Mouse (Mus musculus) spleen, adult 18-20 months (tissue): ENCODE results near the gene Veph1.

Source experiments
- DNase-seq, 2 experiments: peaks; one replicate each; pipeline ENCODE4 v3.0.0; 2022; ENCODE audit warnings: mixed read lengths in 2 of 2

Veph1 gene

DNA sequence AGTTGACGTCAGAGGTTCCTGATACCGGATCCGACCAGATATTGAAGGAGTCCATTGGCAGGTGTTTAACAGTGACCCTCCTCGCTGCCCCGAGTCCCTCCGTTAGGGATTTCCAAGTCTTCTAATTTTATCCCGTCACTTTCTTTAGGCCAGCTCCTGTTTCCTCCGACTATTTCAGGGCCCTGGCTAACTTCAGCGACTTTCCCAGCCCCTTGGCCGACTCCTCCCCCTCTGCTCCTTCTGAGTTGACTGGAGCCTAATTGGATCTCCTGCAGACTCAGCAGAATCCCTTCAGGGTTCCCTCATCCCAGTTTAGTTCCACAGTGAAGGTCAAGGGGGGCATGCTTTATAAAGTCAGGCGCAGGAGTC lies 75.4 kb downstream of the Veph1 start:
- no peak for DNase-seq

DNA sequence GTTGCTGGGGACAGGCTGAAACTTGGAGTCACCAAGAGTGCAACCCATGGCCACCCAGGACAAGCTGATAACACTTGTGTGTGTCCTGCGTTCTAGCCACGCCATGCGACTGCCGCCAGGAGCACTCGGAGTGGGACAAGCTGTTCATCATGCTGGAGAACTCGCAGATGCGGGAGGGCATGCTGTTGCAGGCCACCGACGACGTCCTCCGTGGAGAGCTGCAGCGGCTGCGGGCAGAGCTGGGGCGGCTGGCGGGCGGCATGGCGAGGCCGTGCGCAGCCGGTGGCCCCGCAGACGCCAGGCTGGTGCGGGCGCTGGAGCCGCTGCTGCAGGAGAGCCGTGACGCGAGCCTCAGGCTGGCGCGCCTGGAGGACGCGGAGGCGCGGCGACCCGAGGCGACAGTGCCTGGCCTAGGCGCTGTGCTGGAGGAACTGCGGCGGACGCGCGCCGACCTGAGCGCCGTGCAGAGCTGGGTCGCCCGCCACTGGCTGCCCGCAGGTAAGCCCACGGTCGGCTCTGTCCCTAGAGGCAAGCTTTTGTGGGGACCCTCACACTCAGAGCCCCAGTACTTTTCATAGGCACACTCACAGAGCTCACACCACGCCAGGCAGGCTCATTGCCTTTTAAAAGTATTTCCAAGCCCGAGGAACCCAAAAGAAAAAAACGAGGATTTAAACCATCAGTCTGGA lies 75.9 kb downstream of the Veph1 start:
- DNase-seq: no peak

DNA sequence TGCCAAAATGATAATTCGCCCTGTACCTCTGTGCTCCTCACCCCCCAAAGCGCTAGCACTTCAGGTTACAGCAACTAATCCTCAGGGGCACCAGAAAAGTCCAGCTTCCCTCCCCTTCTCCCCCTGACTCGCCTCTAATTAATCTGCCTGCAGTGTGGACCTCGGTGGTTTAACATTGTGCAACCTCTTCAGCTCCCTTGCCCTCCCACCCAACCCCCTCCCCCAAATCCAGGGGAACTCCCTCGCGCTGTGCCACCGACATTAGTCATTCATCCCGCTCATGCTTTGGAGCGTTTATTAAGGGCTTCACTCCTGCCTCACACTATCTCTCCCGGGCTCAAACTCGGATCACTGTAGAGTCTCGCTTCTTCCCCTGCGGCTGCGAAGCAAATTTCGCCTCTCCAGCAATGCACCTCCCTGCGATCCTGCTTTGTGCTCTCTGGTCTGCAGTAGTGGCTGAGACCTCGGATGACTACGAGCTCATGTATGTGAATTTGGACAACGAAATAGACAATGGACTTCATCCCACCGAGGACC lies 76.9 kb downstream of the Veph1 start, which contains the start of gene Ptx3:
TSS of gene Ptx3 (plus strand) at position 256 of the 537 bp plus-strand sequence.
- no peak for DNase-seq

DNA sequence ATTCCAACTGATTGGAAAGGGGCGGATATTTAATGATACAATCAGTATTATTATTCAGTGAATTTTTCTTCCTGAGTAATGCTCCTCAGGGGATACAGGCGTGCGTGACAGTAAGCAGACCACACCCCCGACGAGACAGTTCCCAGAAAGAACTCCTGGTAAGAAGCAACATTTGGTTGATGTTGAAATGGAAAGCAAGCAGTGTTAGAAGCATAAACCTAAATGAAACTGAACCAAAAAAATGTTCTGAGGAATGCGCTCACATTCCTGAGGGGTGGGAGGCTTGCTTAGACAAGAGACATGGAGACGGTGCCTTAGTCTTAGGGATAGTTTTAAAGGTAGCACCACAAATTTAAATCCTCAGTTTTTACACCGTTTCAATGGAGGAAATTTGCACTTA lies 80.9 kb downstream of the Veph1 start:
- DNase-seq: no peak

DNA sequence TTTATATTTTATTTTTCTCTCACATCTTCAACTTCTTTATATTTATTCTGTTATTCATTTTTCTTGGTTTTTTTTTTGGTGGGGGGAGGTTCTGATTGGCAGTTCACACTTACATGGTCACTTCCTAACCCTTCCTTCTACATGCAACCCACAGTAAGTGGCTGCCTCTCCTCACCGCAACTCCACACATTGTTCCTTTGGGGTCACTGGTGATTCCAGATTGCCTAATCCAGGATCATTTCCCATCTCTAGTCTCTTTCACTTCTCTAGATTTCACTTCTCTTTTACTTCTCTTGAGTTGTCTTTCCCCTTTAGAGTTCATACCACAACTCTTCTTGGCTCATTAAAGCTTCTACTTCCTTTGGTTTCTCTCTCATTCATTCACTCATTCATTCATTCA lies 83.1 kb downstream of the Veph1 start:
- DNase-seq: no peak

DNA sequence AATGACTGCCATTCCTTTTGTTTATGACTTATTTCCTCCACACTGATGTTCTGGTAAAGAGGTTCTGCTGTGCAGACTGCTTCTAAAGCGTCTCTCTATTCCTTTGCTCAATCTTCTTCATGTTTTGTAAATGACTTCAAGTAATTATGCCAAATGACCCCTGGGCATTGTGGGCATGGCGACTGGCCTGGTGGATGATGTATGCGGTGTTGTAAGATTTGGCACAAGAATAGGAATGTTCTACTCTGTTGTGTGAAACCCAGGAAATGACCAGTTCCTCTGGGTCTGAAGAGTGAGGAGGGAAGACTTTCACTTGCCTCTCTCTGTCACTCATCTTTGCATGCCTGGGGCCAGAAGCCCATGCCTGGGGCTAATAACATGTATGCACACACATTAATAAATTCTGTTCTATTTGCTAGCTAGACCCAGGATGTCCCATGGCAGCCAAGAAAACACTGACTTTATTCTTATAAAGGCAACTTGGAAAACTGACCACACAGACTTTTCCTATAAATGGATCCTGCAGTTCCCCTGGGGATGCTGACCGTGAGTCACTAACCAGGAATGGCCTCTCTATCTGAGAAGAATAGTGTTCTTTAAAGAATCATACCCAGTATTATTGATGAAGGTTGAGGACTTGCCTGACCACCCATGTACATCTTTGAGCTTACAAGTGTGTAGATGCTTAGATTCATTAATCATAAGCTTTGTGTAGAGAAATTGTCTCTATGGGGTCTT lies 87.6 kb downstream of the Veph1 start:
- DNase-seq: no peak

DNA sequence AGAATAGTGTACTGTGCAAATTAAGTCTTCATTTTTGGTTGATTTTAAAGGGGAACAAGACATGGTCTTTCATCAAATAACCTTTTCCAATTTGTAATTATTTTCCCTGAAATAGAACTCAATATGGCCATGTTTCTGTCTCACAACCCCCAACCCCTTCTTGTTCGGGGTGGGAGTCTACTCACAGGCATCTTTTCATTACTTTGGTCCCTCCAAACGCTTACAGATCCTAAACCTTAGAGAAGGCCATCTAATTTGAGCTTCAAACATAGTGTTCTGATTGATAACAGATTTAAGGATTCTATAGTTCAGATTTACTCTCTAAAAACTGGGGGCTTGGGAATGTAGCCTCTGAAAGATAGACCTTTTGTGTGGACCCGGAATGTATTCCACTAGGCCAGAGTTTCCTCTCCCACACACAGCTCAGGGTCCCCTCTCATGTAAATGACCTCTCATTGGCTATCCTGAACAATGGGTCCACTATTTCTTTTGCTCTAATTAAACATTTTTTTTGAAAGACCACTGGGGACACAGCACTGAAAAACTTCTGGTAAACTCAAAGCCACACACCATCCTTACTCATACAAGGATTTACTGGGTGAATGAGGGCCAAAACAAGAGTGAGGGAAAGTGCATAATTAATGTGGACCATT lies 102.6 kb downstream of the Veph1 start:
- DNase-seq: no peak

DNA sequence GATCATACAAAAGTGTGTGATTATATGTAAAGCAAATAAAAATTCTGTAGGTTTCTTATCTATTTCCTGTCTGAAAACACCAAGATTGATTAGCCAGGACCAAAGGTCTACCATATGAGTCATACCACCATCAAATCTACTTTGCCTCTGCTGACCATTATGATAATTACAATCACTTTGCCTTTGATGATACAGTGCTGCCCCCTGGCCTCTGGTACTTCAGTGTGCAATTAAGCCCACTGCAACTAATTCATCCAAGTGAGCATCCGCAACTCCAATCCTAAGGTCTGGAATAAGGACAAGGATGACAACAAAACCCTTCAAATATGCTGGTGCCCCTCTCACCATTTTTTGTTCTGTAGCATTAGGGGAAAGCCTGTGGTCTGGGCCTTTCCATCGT lies 117.0 kb downstream of the Veph1 start:
- DNase-seq: no peak

DNA sequence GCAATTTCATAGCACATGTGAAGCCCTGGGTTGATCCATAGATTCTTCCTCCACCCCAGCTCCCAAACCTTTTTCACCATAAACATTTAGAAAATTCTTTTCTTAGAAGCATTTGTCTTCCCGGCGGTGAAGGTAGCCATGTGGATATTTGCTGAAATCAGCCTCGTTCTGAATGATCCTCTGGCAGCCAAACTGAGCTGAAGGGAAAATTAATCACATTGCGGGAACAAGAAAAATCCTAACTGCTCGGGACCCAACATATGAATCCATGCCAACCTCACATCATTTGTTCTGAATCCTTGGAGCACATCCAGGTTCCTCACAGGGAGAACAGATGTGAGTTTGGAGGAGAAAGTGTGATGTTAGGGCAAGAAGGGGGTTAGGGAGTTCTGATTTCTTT lies 123.7 kb downstream of the Veph1 start:
- DNase-seq: no peak

DNA sequence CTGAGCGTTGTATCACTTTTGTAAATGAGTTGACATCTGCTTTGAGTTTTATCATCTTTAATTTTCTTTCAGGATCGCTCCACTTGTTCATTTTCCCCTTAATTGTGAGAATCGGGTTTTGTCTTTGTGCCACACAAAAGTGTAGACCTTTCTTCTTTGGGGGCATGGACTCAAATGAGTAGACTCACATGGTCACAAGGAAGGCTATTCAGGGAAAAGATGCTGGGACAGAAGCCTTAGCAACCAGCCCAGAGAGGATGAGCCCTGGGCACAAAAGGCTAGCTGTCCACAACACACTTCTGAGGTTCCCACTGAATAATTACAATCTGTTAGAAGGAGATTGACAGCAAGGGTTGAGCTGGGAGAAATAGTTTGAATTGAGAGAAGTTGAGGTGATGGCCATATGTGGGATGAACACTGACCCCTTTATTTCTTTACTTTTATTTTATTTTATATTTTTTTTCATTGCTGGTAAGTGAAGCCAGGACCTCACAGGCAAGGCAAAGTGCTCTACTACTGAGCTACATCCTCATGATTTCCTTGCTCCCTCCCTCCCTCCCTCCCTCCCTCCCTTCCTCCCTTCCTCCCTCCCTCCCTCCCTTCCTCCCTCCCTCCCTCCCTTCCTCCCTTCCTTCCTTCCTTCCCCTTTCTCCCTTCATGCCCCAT lies 126.6 kb downstream of the Veph1 start:
- DNase-seq: no peak

DNA sequence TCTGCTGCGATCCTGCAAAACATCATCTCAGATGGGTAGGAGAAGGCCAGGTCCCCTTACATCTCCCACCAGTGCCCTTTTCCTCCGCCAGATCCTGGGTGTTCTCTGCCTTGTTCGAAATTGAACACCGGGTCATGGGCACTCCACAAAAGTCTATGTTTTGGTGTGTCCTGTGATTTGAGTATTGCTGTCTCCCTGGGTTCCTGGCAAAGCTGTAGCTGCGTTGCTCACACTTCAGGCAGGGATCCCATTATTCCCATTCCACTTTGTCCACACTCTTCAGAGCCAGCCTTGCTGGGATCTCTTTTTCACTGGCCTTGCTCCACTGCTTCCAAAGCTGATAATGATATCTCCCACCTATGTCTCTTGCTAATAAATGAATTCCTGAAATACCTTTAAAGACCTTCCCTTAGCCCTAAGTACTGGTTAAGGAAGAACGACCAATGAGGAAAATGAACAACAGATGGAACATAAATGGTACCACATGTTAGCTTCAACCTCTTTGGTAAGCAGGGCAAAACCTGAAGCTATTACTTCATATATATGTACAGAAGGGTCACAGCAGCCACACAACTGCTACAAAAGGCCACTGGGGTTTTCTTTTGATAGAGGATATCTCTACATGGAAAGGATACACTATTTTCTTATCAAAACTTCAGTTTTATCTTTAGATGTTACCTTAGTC lies 129.9 kb downstream of the Veph1 start:
- DNase-seq: no peak

DNA sequence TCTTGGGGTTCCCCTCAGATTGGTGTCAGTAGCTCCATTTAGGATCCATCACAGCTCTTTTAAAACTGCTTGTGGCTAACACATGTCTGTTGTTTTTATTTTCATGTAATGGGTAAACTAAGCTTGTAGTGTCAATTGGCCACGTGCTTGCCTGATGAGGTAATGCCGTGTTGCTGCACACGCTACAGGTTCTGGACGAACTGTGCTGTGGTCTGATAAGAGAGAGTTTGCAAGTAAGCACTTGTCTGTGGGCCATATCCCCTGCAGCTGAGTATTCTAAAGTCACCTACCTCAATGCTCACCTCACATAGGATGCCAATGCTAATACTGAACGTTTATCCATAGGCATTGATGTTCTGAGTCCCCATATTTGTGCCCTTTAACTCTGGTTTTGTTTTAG lies 131.6 kb downstream of the Veph1 start:
- DNase-seq: no peak

DNA sequence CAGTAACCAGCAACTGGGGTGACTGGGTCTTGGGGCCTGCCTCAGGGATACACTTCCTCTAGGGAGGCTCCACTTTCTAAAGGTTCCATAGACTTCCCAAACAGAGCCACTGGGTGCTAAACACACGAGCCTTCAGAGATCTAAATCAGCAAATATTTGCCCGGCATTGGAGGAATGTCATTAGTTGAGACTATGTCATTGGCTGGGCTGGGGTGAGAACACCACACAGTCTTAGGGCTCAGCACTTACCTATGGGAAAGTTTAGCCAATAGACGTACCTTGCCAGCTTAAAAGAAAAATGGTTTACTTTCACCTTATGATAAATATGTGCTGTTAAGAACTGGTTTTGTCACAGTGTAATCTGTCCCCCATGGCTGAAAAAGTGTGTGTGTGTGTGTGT lies 132.1 kb downstream of the Veph1 start:
- no peak for DNase-seq

DNA sequence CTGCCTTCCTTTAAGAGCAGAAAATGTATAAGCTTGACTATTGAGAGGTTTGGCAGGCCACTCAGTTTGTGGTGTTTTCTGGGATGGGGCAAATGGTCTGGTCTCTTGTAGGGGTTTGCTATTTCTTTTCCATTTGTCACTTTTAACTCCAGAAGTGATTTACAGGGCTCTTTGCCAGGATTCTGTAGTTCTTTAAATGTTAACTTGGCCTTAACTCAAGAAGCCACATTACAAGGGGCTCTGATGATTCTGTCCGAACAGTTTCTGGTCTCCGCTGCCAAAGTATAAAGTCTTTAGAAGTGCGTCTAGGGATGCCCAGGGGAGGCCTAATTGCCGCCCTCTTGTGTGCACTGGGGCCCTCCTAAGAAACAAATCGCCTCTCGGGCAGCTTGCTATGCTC lies 134.0 kb downstream of the Veph1 start:
- DNase-seq: no peak

DNA sequence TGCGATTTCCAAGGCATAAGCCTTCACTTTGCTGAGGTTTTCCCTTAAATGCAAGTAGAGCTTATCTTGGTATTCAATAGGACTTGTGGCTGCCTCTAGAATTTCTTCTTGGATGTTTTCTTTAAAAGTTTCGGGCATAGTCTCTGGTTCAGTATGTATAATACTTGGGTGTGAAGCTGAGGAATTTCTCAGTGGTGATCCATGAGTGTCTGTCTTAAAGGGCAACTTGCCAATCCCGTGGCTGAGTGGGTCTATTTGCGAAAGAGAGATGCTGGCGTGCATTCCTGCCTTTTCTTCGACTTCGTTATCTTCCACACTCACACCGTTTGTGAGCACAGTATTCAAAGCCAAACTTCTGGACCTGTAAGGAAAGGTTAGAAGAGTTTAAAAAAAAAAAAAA lies 138.7 kb downstream of the Veph1 start:
- no peak for DNase-seq

DNA sequence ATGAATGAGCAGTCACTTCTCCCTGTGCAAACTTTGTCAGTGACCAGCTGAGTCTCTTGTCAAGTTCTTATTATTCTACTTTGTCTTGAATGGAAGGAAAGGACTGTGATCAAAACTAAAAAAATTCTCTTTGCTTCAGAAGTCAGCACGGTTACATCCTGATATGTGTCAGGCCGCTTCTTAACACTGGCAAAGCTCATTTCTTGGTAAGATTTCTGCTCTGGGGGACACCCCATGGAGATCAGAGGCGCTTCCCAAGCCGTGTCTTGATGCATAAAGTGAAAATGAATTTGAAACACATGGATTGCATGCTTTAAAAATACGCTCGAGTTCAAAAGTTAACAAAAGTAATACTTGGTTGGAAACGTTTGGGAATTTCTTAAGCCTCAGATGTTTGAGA lies 159.0 kb downstream of the Veph1 start:
- DNase-seq: no peak

DNA sequence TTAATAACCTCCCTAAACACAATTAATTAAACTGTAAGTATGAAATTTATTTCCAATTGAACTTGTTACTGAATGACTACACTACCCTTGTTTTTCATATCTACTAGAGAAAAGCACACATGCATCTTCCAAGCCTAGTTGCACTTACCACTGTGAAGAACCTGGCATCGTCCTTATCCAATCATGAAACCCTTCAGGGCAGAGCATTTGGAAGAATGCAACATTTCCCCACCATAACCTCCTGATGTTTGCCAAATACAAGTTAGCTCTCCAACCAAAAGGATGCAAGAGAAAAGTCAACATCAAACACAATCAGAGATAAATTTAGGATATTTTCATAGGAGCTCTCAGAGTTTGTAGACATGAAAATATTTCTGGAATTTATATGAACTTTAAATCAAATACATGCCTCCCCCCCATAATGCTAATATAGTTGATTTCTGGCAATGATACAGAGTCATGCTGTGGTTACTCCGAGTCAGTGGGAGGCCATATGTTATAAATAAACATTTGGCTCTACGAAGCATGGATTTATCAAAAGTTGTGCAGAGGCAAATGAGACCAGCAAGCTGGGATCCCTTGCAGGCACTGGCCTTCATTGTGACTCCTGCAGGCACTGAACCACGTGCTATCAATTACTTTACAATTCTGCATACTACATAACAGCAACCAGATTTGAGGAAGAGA lies 165.2 kb downstream of the Veph1 start:
- DNase-seq: no peak

DNA sequence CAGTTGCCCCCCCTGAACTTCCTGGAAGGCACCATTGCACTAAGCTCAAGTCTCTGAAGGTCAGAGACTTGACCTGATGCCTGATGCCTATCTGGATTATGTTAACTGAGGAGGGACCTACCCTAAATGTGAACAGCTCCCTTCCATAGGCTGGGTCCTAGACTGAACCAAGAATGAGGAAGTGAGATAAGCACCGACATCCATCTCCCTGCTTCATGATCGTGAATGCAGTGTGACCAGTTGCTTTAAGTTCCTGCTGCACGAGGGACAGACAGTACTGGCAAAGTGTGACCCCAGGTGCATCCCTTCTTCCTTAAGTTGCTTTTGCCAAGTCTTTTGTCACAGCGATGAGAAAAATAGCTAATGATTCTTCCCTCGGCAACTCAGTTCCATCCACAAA lies 166.9 kb downstream of the Veph1 start:
- no peak for DNase-seq

DNA sequence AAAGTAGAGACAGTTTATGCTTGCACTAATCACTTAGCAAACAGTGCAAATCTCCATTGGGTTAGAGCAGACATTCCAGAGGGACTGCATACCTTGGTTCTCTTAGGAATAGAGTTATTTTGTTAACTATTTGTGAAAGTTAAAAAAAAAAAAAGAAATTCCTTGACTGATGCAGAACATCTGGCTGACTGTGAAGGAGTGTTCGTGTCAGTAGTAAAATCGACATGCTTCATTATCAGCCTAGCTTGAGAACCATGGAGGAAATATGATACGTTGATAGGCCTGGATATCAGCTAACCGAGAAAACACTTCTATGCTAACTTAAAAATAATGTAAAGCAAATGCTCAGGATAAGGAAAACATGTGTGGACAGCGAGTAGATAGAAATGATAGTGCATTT lies 191.1 kb downstream of the Veph1 start:
- no peak for DNase-seq

DNA sequence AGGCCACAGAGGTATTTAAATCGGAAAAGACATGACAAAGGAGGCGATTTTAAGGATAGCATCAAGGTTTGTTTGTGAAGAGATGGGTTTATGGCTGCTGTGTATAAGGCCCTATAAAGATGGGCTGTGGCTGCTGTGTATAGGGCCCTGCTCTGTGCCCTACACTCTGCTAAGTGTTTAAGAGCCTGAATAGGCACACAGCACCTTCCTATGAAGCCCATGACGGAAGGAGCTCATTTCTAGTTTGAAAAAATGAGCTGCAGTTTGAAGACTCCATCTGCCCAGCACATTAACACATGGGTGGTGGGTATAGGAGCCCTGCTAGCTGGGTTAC lies 194.1 kb downstream of the Veph1 start:
- DNase-seq: no peak

DNA sequence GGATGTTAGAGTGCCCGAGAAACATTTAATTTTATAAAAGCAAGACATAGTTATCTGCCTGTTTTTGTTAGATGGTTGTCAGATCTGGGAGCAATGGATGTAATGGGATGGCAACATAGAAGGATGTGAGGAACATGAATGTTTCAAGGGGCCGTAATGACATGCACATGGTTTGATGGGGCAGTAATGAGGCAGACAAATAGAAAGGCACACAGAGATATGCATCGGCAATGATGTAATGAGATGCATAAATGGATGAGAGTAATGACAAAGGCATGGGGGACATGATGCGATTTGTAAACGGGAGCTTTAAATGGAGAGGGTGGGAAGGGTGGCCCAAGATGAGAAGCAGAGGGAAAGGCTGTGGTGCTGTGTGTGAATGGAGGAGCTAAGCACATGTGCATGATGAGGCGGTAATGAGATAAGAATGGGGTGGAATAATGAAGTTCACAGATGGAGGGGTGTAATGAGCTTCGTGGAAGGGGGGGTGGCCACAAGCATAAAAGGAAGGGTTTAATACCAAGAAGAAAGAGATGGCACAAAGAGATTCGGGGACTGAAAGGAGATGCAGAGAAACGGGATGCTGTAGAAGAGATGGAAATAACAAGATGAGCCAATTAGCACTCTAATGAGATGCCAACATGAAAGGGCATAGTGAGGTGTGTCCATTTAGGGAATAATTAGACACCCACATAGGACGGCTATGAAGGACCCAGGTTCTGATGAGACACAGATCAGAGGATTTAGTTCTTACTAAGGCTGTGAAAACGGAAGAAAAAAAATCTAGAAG lies 194.6 kb downstream of the Veph1 start:
- DNase-seq: no peak

DNA sequence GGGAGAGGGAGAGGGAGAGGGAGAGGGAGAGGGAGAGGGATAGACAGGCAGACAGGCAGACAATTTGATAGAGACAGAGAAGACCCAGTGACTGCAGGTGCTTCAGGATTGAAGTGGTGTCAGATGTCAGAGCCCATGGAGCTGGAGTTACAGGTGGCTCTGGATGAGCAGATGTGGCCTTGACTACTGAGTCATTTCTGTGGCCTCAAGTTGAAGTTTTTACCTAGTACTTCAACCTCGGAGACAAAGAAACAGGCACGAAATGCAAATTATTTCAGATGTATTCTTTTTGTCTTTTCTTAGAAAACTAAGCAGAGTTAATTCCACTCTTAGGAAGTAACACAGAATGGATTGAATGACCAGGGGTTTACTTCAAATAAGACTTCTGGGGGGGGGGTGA lies 195.6 kb downstream of the Veph1 start:
- no peak for DNase-seq
